Mouse (Mus musculus) embryonic facial prominence, embryonic 12.5 days (tissue): ENCODE data around the gene Trim45. TPM values are rescaled to one million over a fixed set of nuclear protein-coding genes. Genes with fewer than 3 reads are reported as not detected.

ENCODE experiments used
- ATAC-seq: fragments of 200-750 bp; cut with Nextera tagmentation; 2 replicates; pipeline ENCODE4 v1.8.0; 2017; ENCODE audit not compliant: insufficient number of reproducible peaks, insufficient read depth, low FRiP score, low TSS enrichment
- H3K27ac ChIP-seq: fragments of 300-500 bp; sonication (generic); 2 replicates; pipeline ENCODE4 v1.5.1; 2016; ENCODE audit warnings: mild to moderate bottlenecking
- H3K27me3 ChIP-seq: fragments of 300-500 bp; sonication (generic); 2 replicates; pipeline ENCODE4 v1.6.1; 2016; ENCODE audit warnings: mild to moderate bottlenecking, moderate library complexity
- H3K36me3 ChIP-seq: fragments of 300-500 bp; sonication (generic); 2 replicates; pipeline ENCODE4 v1.6.1; 2016; ENCODE audit warnings: mild to moderate bottlenecking
- H3K4me1 ChIP-seq: fragments of 300-500 bp; sonication (generic); 2 replicates; pipeline ENCODE4 v1.6.1; 2016
- H3K4me2 ChIP-seq: fragments of 300-500 bp; sonication (generic); replicated peaks from 2 replicates; pipeline ENCODE4 v1.6.1; 2016; ENCODE audit warnings: mild to moderate bottlenecking, moderate library complexity
- H3K4me3 ChIP-seq: fragments of 300-500 bp; sonication (generic); 2 replicates; pipeline ENCODE4 v1.5.1; 2016; ENCODE audit warnings: mild to moderate bottlenecking
- H3K9ac ChIP-seq: fragments of 300-500 bp; sonication (generic); 2 replicates; pipeline ENCODE4 v1.6.1; 2016; ENCODE audit warnings: mild to moderate bottlenecking, moderate library complexity
- H3K9me3 ChIP-seq: fragments of 300-500 bp; sonication (generic); 2 replicates; pipeline ENCODE4 v1.6.1; 2016; ENCODE audit warnings: mild to moderate bottlenecking, moderate library complexity
- WGBS: fragments of 180-500 bp; shearing (Covaris S2); methylation state at CpG from one replicate; pipeline ENCODE4 v1.1.7; 2016; 5-methylcytosine and 5-hydroxymethylcytosine counted together
- polyA plus RNA-seq: library from polyadenylated mRNA; unstranded; fragments of >200 nt; fragmentation: Nextera tagmentation; extraction: Ambion mirVana; gene quantifications from 2 replicates; pipeline ENCODE4 v1.2.1, GENCODE M21; 2016

The Trim45 gene
- polyA plus RNA-seq, 1 experiment from 2014 or later, result 7.8 TPM

- Histone ChIP-seq H3K4me1 (no peaks in the 10 kb centered on the region), H3K27me3 (no peaks in the 10 kb centered on the region), H3K9ac (no peak overlapping the region), H3K27ac (no peak overlapping the region), H3K36me3 (peaks cover 69% of the 10 kb centered on the region), H3K4me3 (no peak overlapping the region), H3K9me3 (no peaks in the 10 kb centered on the region), H3K4me2 (no peak overlapping the region)
- WGBS, result 93% methylated on average over 6 of the region's 6 CpGs
- no peak for ATAC-seq
Measured at GRCm38 (mm10) chr3:100935521-100935920, 13.5 kb downstream of the Trim45 start.

- 94% methylated on average over 6 of the region's 6 CpGs for WGBS
- Histone ChIP-seq H3K9me3 (no peaks in the 10 kb centered on the region), H3K36me3 (peaks cover 74% of the 10 kb centered on the region), H3K4me1 (no peaks in the 10 kb centered on the region), H3K27ac (no peak overlapping the region), H3K4me3 (no peak overlapping the region), H3K4me2 (no peak overlapping the region), H3K9ac (no peak overlapping the region), H3K27me3 (no peaks in the 10 kb centered on the region)
- ATAC-seq, result no peak
Measured at GRCm38 (mm10) chr3:100936201-100936600, 14.2 kb downstream of the Trim45 start.

- 92% methylated on average over 4 of the region's 4 CpGs for WGBS
- no peak overlapping the region for H3K4me3 ChIP-seq
- no peak overlapping the region for H3K27ac ChIP-seq
- no peak overlapping the region for H3K4me2 ChIP-seq
- no peaks in the 10 kb centered on the region for H3K27me3 ChIP-seq
- no peak overlapping the region for H3K9ac ChIP-seq
- ATAC-seq, result no peak
- no peaks in the 10 kb centered on the region for H3K9me3 ChIP-seq
- H3K36me3 ChIP-seq, result peaks cover 66% of the 10 kb centered on the region
- H3K4me1 ChIP-seq, result no peaks in the 10 kb centered on the region
Measured at GRCm38 (mm10) chr3:100938211-100938610, 16.2 kb downstream of the Trim45 start.

- WGBS, result 83% methylated on average over 4 of the region's 4 CpGs
- ATAC-seq, result no peak
- peaks cover 80% of the 10 kb centered on the region for H3K36me3 ChIP-seq
Measured at GRCm38 (mm10) chr3:100940496-100941037, 18.6 kb downstream of the Trim45 start.

GRCm38 (mm10) chr3:100947286-100947685, 25.3 kb downstream of the Trim45 start:
- Histone ChIP-seq H3K27me3 (no peaks in the 10 kb centered on the region), H3K9me3 (no peaks in the 10 kb centered on the region), H3K4me2 (no peak overlapping the region), H3K27ac (no peak overlapping the region), H3K9ac (no peak overlapping the region), H3K4me3 (no peak overlapping the region), H3K36me3 (peaks cover 78% of the 10 kb centered on the region), H3K4me1 (no peaks in the 10 kb centered on the region)
- ATAC-seq, result no peak
- WGBS, result 93% methylated on average over 8 of the region's 8 CpGs

More at GRCm38 (mm10) chr3:100940496-100941037, 18.6 kb downstream of the Trim45 start:
- no peak overlapping the region for H3K9ac ChIP-seq
- no peaks in the 10 kb centered on the region for H3K4me1 ChIP-seq
- H3K9me3 ChIP-seq, result no peaks in the 10 kb centered on the region
- H3K27me3 ChIP-seq, result no peaks in the 10 kb centered on the region
- H3K4me3 ChIP-seq, result no peak overlapping the region
- no peak overlapping the region for H3K27ac ChIP-seq
- no peak overlapping the region for H3K4me2 ChIP-seq

GRCm38 (mm10) chr3:100951531-100951930, 29.5 kb downstream of the Trim45 start:
- no peaks in the 10 kb centered on the region for H3K27me3 ChIP-seq
- H3K36me3 ChIP-seq, result peaks cover 76% of the 10 kb centered on the region
- H3K4me2 ChIP-seq, result no peak overlapping the region
- no peak overlapping the region for H3K27ac ChIP-seq
- no peak overlapping the region for H3K4me3 ChIP-seq
- H3K9me3 ChIP-seq, result no peaks in the 10 kb centered on the region
- no peaks in the 10 kb centered on the region for H3K4me1 ChIP-seq
- H3K9ac ChIP-seq, result no peak overlapping the region
- 90% methylated on average over 4 of the region's 4 CpGs for WGBS
- ATAC-seq, result no peak

GRCm38 (mm10) chr3:100954616-100955015, 32.6 kb downstream of the Trim45 start:
- Histone ChIP-seq H3K36me3 (peaks cover 84% of the 10 kb centered on the region), H3K4me3 (no peak overlapping the region), H3K27ac (no peak overlapping the region), H3K4me2 (no peak overlapping the region), H3K9ac (no peak overlapping the region), H3K27me3 (no peaks in the 10 kb centered on the region), H3K9me3 (no peaks in the 10 kb centered on the region), H3K4me1 (no peaks in the 10 kb centered on the region)
- ATAC-seq, result no peak

- Histone ChIP-seq H3K4me1 (no peaks in the 10 kb centered on the region), H3K4me3 (no peak overlapping the region), H3K9me3 (no peaks in the 10 kb centered on the region), H3K4me2 (no peak overlapping the region), H3K27me3 (no peaks in the 10 kb centered on the region), H3K36me3 (peaks cover 66% of the 10 kb centered on the region), H3K27ac (no peak overlapping the region), H3K9ac (no peak overlapping the region)
- WGBS, result 85% methylated on average over 5 of the region's 5 CpGs
- ATAC-seq, result no peak
Measured at GRCm38 (mm10) chr3:100961007-100961406, 39.0 kb downstream of the Trim45 start.

- WGBS, result 87% methylated on average over 7 of the region's 7 CpGs
- Histone ChIP-seq H3K27me3 (no peaks in the 10 kb centered on the region), H3K4me2 (no peak overlapping the region), H3K9ac (no peak overlapping the region), H3K4me1 (no peaks in the 10 kb centered on the region), H3K36me3 (peaks cover 64% of the 10 kb centered on the region), H3K9me3 (no peaks in the 10 kb centered on the region), H3K4me3 (no peak overlapping the region), H3K27ac (no peak overlapping the region)
- ATAC-seq, result no peak
Measured at GRCm38 (mm10) chr3:100961501-100961900, 39.5 kb downstream of the Trim45 start.

GRCm38 (mm10) chr3:100963849-100964542, 42.0 kb downstream of the Trim45 start:
- 83% methylated on average over 14 of the region's 14 CpGs for WGBS
- no peak overlapping the region for H3K4me2 ChIP-seq
- H3K36me3 ChIP-seq, result peaks cover 40% of the 10 kb centered on the region

GRCm38 (mm10) chr3:100969176-100969917, 47.3 kb downstream of the Trim45 start, which contains the start of gene Ttf2:
Ttf2 (minus strand) TSS chr3:100969663.
- WGBS, result under 1% methylated on average over 40 of the region's 40 CpGs
- Histone ChIP-seq H3K27me3 (no peaks in the 10 kb centered on the region), H3K27ac (no peak within 1 kb of the TSS), H3K4me3 (peak within 1 kb of the TSS; percentile 71), H3K36me3 (no peaks in the 10 kb centered on the region), H3K4me2 (peak within 1 kb of the TSS; percentile 79), H3K9ac (peak within 1 kb of the TSS; percentile 72), H3K9me3 (no peaks in the 10 kb centered on the region), H3K4me1 (peaks cover 7% of the 10 kb centered on the region; the same call in 1 of the 2 replicates)
- ATAC-seq, result peak; percentile 96

More at GRCm38 (mm10) chr3:100963849-100964542, 42.0 kb downstream of the Trim45 start:
- Histone ChIP-seq H3K27me3 (no peaks in the 10 kb centered on the region), H3K4me3 (no peak overlapping the region), H3K27ac (no peak overlapping the region), H3K9me3 (no peaks in the 10 kb centered on the region), H3K9ac (no peak overlapping the region), H3K4me1 (peaks cover 4% of the 10 kb centered on the region; the same call in 1 of the 2 replicates)
- no peak for ATAC-seq

- H3K36me3 ChIP-seq, result no peaks in the 10 kb centered on the region
- peaks cover 4% of the 10 kb centered on the region; the same call in 1 of the 2 replicates for H3K4me1 ChIP-seq
- H3K4me3 ChIP-seq, result no peak overlapping the region
- H3K9ac ChIP-seq, result no peak overlapping the region
- 4% methylated on average over 1 of the region's 1 CpGs for WGBS
- H3K9me3 ChIP-seq, result no peaks in the 10 kb centered on the region
- H3K4me2 ChIP-seq, result no peak overlapping the region
- H3K27ac ChIP-seq, result no peak overlapping the region
- no peaks in the 10 kb centered on the region for H3K27me3 ChIP-seq
- ATAC-seq, result no peak
Measured at GRCm38 (mm10) chr3:100973906-100974305, 51.9 kb downstream of the Trim45 start.
